Mouse (Mus musculus): ENCODE results near the gene Aldh2. TPM values are rescaled to one million over a fixed set of nuclear protein-coding genes. Genes with fewer than 3 reads are reported as not detected.

The Aldh2 gene
- polyA plus RNA-seq, 1 experiment from 2014 or later, result 251 TPM

DNA sequence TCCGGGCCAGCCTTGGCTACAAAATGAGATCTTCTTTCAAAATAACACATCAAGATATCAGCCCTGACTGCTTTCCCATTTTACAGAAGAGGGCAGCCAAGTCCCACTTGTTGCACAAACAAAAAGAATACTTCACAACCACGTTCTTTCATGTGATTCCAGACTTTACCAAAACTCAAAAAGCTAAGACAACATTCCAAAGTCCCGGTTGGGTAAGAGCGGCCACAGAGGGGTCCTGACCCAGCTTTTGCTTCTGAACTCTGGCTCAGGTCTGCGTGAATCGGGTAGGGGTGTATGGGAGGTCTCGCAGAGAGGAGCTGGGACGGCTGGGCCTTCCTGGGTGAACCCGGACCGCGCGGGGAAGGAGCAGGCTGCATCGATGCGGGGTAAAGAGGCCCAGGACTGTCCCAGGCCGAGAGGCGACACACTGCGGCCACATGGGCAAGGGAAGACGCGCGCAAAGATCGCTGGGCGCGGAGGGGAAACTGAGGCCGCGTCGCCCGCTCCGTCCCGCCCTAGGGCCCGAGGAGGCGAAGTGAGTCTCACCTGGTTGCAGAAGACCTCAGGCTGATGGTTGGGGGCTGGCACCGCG lies 712 bp downstream of the Aldh2 start:
- peak overlapping the region; percentile 95 for H3K4me2 ChIP-seq
- peak; percentile 16; the same call in 1 of the 2 replicates for ATAC-seq (ENCODE audit: insufficient number of reproducible peaks, low FRiP score, low TSS enrichment, low read depth)
- 4% methylated on average over 33 of the region's 33 CpGs for WGBS

DNA sequence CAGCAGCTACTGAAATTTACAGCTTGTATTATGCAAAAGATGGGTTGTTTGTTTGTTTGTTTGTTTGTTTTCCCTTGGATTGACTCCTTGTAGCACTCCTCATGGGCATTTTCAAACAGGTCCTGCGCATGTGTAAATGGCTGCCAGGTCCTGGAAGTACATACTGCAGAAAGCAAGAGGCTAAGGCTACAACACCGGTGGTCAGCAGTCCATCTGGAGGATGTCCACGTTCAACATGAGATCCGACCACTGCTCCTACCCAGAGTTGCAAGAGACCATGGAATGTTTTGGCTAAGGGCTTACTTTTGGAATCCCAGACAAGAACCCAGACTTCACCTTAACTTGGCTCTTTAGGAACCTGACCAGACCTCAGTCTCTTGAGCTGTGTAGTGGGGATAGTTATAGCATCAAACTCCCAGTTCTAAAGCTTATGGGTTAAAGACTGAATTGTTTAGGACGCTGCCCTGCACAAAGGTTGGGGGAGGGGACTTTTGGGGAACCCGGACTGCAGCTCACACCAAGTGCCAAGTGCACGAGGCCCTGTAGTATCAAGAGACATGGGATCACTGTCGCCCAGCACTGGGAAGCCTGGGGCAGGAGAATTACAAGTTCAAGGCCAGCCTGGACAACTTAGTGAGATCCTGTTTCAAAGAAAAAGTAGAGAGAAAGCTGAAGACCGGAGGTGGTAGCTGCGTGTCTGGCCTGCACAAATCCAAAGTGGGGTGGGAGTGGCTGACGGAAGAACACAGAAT lies 1.4 kb downstream of the Aldh2 start:
- H3K4me2 ChIP-seq, result peak overlapping the region; percentile 95
- no peak overlapping the region for H3K27ac ChIP-seq
- H3K4me1 ChIP-seq, result peaks cover 26% of the 10 kb centered on the region
- peak overlapping the region; percentile 78 for H3K4me3 ChIP-seq
- no peaks in the 10 kb centered on the region for H3K36me3 ChIP-seq
- 53% methylated on average over 11 of the region's 11 CpGs for WGBS
- H3K9me3 ChIP-seq, result no peaks in the 10 kb centered on the region
- no peak for ATAC-seq (ENCODE audit: insufficient number of reproducible peaks, low FRiP score, low TSS enrichment, low read depth)
- H3K9ac ChIP-seq, result no peak overlapping the region
- H3K27me3 ChIP-seq, result no peaks in the 10 kb centered on the region

More for the DNA sequence above, 712 bp downstream of the Aldh2 start:
- Histone ChIP-seq H3K36me3 (no peaks in the 10 kb centered on the region), H3K9ac (peak overlapping the region; percentile 75), H3K27me3 (no peaks in the 10 kb centered on the region), H3K9me3 (no peaks in the 10 kb centered on the region), H3K27ac (peak overlapping the region; percentile 90), H3K4me3 (peak overlapping the region; percentile 78), H3K4me1 (peaks cover 26% of the 10 kb centered on the region)

DNA sequence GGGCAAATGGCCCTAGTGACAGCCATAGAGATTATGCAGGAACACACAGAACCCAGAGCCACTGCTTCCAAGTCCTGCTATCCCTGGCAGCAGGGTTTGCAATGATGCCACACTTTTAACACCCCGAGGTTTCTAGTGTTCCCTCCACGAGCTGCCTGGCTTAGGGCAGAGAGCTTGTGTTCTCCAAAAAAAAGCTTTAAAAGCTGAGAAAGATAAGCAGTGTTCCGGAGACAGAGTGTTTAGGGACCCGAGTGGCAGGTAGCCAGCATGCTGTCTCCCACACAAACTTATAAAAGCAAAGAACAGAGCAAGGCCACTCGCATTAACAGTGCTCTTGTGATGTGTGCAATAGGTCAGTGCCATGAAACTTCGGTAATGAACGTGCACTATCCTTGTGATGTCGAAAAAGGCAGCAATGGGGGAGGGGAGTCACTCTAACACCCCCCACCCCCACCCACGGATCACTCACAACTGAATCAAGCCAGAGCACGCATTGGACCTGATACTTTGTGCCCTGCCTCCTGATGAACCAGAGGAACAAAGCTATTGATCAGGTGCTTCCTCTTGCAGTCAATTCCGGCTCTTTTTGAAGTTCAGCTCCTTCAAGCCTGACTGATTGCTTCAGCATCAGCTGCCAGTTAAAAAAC lies 2.1 kb downstream of the Aldh2 start:
- Histone ChIP-seq H3K36me3 (no peaks in the 10 kb centered on the region), H3K4me1 (peaks cover 31% of the 10 kb centered on the region), H3K27me3 (no peaks in the 10 kb centered on the region), H3K27ac (peak overlapping the region; percentile 5; the same call in 1 of the 2 replicates), H3K9me3 (no peaks in the 10 kb centered on the region), H3K9ac (no peak overlapping the region), H3K4me2 (peak overlapping the region; percentile 95; the same call in 1 of the 2 replicates), H3K4me3 (no peak overlapping the region)
- WGBS, result 60% methylated on average over 11 of the region's 11 CpGs
- no peak for ATAC-seq (ENCODE audit: insufficient number of reproducible peaks, low FRiP score, low TSS enrichment, low read depth)

GRCm38 (mm10) chr5:121589928-121590327 lies 3.7 kb downstream of the Aldh2 start:
- Histone ChIP-seq H3K27me3 (no peaks in the 10 kb centered on the region), H3K9ac (no peak overlapping the region), H3K4me1 (peaks cover 36% of the 10 kb centered on the region), H3K4me2 (no peak overlapping the region), H3K27ac (no peak overlapping the region), H3K9me3 (no peaks in the 10 kb centered on the region), H3K36me3 (no peaks in the 10 kb centered on the region), H3K4me3 (no peak overlapping the region)
- no peak for ATAC-seq (ENCODE audit: insufficient number of reproducible peaks, low FRiP score, low TSS enrichment, low read depth)
- WGBS, result 74% methylated on average over 6 of the region's 6 CpGs

GRCm38 (mm10) chr5:121586400-121587039 lies 7.1 kb downstream of the Aldh2 start:
- no peak overlapping the region for H3K4me2 ChIP-seq

GRCm38 (mm10) chr5:121585699-121586098 lies 7.9 kb downstream of the Aldh2 start:
- Histone ChIP-seq H3K27ac (no peak overlapping the region), H3K9ac (no peak overlapping the region), H3K4me1 (peaks cover 18% of the 10 kb centered on the region), H3K4me2 (no peak overlapping the region), H3K4me3 (no peak overlapping the region), H3K9me3 (no peaks in the 10 kb centered on the region), H3K36me3 (no peaks in the 10 kb centered on the region), H3K27me3 (no peaks in the 10 kb centered on the region)
- ATAC-seq (ENCODE audit: insufficient number of reproducible peaks, low FRiP score, low TSS enrichment, low read depth), result no peak
- 90% methylated on average over 5 of the region's 5 CpGs for WGBS

More at GRCm38 (mm10) chr5:121586400-121587039, 7.1 kb downstream of the Aldh2 start:
- H3K27me3 ChIP-seq, result no peaks in the 10 kb centered on the region
- H3K27ac ChIP-seq, result 0 out of 2 replicates have a peak overlapping the region, but pooled peaks have one; percentile 33
- H3K9ac ChIP-seq, result no peak overlapping the region
- no peak for ATAC-seq (ENCODE audit: insufficient number of reproducible peaks, low FRiP score, low TSS enrichment, low read depth)
- WGBS, result 52% methylated on average over 6 of the region's 6 CpGs
- H3K4me1 ChIP-seq, result peaks cover 24% of the 10 kb centered on the region
- no peak overlapping the region for H3K4me3 ChIP-seq
- no peaks in the 10 kb centered on the region for H3K36me3 ChIP-seq
- no peaks in the 10 kb centered on the region for H3K9me3 ChIP-seq

DNA sequence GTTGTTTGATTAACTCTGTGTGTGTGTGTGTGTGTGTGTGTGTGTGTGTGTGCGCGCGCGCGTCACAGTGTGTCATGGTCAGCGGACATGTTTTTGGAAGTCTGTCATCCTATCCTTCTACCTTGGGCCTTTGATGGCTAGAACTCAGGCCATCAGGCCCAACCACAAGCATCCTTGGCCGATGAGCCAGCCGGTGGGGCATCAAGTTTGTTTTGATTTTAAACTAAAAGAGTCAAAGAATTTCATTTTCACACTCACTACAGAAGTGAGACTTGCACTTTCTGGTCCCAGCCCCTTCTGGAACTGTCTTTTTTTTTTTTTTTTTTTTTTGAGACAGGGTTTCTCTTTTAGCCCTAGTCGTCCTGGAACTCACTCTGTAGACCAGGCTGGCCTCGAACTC lies 8.6 kb downstream of the Aldh2 start:
- 95% methylated on average over 10 of the region's 10 CpGs for WGBS
- peaks cover 6% of the 10 kb centered on the region; the same call in 1 of the 2 replicates for H3K36me3 ChIP-seq
- H3K27ac ChIP-seq, result no peak overlapping the region
- no peak overlapping the region for H3K4me3 ChIP-seq
- H3K4me2 ChIP-seq, result no peak overlapping the region
- peaks cover 18% of the 10 kb centered on the region for H3K4me1 ChIP-seq
- H3K9ac ChIP-seq, result no peak overlapping the region
- H3K27me3 ChIP-seq, result no peaks in the 10 kb centered on the region
- no peak for ATAC-seq (ENCODE audit: insufficient number of reproducible peaks, low FRiP score, low TSS enrichment, low read depth)
- H3K9me3 ChIP-seq, result no peaks in the 10 kb centered on the region

DNA sequence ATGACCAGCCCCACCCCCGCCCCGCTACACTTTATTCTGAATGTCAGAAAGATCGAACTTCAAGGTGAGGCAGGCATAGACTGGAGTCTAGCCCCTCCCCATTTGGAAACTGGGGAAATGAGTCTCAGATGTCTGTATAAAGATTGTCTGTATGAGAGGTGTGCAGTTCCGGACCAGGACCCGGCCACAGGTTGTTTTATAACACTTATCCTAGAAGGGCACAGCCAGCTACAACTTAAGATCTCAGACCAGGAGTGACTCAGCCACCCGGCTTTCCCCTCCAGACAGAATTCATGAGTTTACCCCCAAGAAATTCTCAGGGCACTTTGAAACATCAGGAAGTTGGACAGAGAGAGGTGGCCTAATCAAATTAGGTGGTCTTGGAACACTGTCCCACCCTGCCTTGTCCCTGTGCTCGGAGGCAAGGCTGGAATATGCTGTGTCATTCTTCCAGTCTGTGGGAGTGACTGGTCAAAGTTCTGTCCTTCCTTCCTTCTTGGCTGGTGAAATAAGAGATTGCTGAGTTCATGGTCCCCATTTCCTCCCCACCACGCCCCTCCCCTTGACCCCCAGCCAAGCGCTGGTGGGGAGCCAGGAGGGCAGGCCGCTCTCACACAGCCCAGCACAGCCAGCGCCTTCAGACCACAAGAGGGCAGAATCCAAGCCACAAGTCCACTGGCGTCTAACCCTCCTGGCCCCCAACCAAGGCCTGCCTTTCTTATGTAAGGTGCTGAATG lies 9.7 kb downstream of the Aldh2 start:
- no peak for ATAC-seq (ENCODE audit: insufficient number of reproducible peaks, low FRiP score, low TSS enrichment, low read depth)
- Histone ChIP-seq H3K9ac (no peak overlapping the region), H3K4me3 (no peak overlapping the region), H3K4me2 (no peak overlapping the region), H3K9me3 (no peaks in the 10 kb centered on the region), H3K36me3 (peaks cover 17% of the 10 kb centered on the region), H3K27ac (peak overlapping the region; percentile 63), H3K27me3 (no peaks in the 10 kb centered on the region), H3K4me1 (peaks cover 18% of the 10 kb centered on the region)
- WGBS, result 54% methylated on average over 12 of the region's 12 CpGs

DNA sequence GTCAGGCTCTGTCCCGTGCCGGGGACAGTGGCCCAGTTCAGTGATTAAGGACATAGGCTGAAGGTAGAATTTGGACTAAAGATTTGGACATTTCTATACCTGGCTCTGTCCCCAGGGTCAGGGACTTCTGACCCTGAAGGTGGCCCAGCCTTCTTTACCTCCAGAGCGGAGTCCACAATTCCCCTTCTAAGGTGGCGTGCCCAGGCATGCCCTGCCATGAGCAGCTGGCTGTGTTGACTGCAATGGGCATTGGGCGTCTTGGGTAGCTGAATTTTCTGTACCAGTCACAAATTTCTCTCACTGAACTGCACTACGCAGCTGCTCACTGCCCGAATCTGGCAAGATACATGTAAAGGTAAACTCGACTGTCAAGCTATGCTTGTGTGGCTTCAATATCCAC lies 11.7 kb downstream of the Aldh2 start:
- Histone ChIP-seq H3K27ac (no peak overlapping the region), H3K36me3 (peaks cover 36% of the 10 kb centered on the region), H3K4me3 (no peak overlapping the region), H3K27me3 (no peaks in the 10 kb centered on the region), H3K4me2 (no peak overlapping the region), H3K9ac (no peak overlapping the region), H3K9me3 (no peaks in the 10 kb centered on the region), H3K4me1 (peaks cover 17% of the 10 kb centered on the region)
- 78% methylated on average over 8 of the region's 8 CpGs for WGBS
- ATAC-seq (ENCODE audit: insufficient number of reproducible peaks, low FRiP score, low TSS enrichment, low read depth), result no peak

DNA sequence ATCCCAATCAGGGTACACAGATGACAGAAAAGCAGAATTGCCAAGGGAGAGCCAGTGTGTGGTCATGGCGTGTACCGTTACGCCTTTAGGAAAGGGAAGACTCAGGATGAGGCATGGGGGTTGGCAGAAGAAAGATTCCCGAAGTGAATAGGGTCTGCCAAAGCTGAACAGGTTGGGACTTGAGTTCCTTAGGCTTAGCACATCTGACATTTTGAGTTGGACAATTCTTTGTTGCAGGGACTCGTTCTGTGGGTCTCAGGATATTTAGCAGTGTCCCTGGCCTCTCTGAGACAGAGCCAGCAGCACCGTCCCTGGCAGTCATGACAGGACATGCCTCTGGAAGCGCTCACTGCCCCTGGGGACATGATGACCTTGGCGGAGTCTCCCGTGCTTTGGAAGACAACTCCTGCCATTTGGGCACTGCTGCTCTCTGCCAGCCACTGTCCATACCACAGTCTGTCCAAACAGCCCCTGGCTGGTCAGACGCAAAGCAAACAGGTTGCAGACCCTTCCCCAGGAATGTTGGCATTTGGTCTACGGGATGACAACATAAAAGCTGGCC lies 16.6 kb downstream of the Aldh2 start:
- no peak for ATAC-seq (ENCODE audit: insufficient number of reproducible peaks, low FRiP score, low TSS enrichment, low read depth)
- Histone ChIP-seq H3K27ac (no peak overlapping the region), H3K9ac (no peak overlapping the region), H3K36me3 (peaks cover 82% of the 10 kb centered on the region), H3K4me3 (no peak overlapping the region), H3K4me1 (no peaks in the 10 kb centered on the region), H3K4me2 (no peak overlapping the region), H3K27me3 (no peaks in the 10 kb centered on the region), H3K9me3 (no peaks in the 10 kb centered on the region)
- 76% methylated on average over 11 of the region's 11 CpGs for WGBS

DNA sequence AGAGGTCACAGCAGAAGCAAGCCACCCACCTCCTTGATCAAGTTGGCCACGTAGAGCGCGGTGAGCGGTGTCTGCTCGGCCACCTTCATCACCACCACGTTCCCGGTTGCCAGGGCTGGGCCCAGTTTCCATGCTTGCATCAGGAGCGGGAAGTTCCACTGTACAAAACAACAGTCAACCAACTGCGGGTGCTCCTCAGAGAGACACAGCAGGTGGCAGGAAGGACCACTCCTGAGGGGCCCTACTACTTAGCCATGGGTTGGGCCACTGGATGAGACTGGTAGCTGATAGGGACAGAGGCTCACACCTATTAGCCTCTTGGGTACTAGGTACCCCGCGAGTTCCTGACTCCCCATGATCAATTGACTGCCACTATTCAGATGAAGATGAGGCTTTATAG lies 17.8 kb downstream of the Aldh2 start:
- H3K4me2 ChIP-seq, result no peak overlapping the region
- no peak overlapping the region for H3K27ac ChIP-seq
- no peak overlapping the region for H3K4me3 ChIP-seq
- H3K9me3 ChIP-seq, result no peaks in the 10 kb centered on the region
- WGBS, result 93% methylated on average over 11 of the region's 11 CpGs
- no peak for ATAC-seq (ENCODE audit: insufficient number of reproducible peaks, low FRiP score, low TSS enrichment, low read depth)
- no peaks in the 10 kb centered on the region for H3K4me1 ChIP-seq
- H3K36me3 ChIP-seq, result peaks cover 93% of the 10 kb centered on the region
- H3K9ac ChIP-seq, result no peak overlapping the region
- H3K27me3 ChIP-seq, result no peaks in the 10 kb centered on the region
